Comparison of ENCODE assay signal across 9 mouse cellular contexts in the genomic region with DNA sequence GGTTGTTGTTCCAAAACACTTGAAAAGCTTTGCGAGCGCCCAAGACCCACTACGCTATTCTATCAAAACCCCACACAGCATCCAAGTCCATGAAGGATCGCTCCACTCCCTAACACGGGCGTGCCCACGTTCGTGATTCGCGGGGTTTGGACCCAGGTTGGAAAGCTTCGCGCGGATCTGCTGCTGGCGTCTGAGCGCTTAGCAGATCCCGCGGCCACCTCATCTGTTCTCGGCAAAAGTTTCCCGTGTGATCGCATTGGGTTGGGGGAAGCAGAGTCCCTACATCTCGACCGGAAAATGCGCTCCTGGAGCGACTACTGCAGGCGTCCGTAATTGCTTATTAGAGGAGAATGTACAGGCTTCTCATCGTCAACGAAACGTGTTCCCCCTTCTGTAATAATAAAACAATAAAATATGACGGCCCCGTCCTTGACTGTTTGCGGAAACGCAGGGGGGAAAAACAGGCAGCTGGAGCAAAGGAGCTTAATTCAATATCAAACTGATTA. TPM values are rescaled to one million over a fixed set of nuclear protein-coding genes. Genes with fewer than 3 reads are reported as not detected.
DNase-seq lines count a peak whose midpoint lies in the region; ATAC-seq lines count a peak whose summit lies in the region.
"Had no signal": no experiment of that assay in that cellular context is flagged by ENCODE, and none has a peak within 500 bp of the region (broad histone marks: within the 10 kb centered on the region; RNA-seq: fewer than 3 reads in every experiment).

No protein-coding gene starts in this region.

- no peak overlapping the region for H3K9ac ChIP-seq in embryonic facial prominence, embryonic 14.5 days (ENCODE audit: low read depth, low read length)

- H3K36me3 ChIP-seq in embryonic facial prominence, embryonic 14.5 days (ENCODE audit: control insufficient read depth, insufficient read depth, low read length): no peaks in the 10 kb centered on the region

- peak overlapping the region; percentile 69 for H3K4me2 ChIP-seq in embryonic facial prominence, embryonic 14.5 days (ENCODE audit: low read depth, low read length)

- no peak overlapping the region for H3K27ac ChIP-seq in embryonic facial prominence, embryonic 14.5 days (replicated peaks; ENCODE audit: low read depth, low read length)

- intact Hi-C loops in left cerebral cortex, postnatal 4 days (cut with DNase I): no loop called here

- DNase-seq in left cerebral cortex, postnatal 4 days: peak; percentile 43
- DNase-seq in left cerebral cortex, adult 8-10 months (ENCODE audit: low spot score in 2 of 2): no peak
- no peak for DNase-seq in embryonic facial prominence, embryonic 14.5 days (ENCODE audit: low spot score)
- peak; percentile 68 for DNase-seq in retina, postnatal 1 day
- DNase-seq in thymus, postnatal 36 days: no peak
- DNase-seq in ovary, adult 18-20 months (ENCODE audit: low spot score): no peak

- ATAC-seq in embryonic facial prominence, embryonic 14.5 days (ENCODE audit: low read depth): no peak
- peak; percentile 21 for ATAC-seq in inflammation-experienced regulatory T-cells, adult 6 months
- ATAC-seq in erythroid progenitor cell, adult 5-6 weeks (replicated peaks; ENCODE audit: low FRiP score, poor library complexity, severe bottlenecking): no peak

- under 1% methylated on average over 33 of the region's 33 CpGs for WGBS in embryonic facial prominence, embryonic 14.5 days

- H3K27me3 ChIP-seq in embryonic facial prominence, embryonic 14.5 days (replicated peaks; ENCODE audit: control insufficient read depth, insufficient read depth, low read length): peaks cover 89% of the 10 kb centered on the region

- peaks cover 14% of the 10 kb centered on the region; the same call in 1 of the 2 replicates for H3K4me1 ChIP-seq in embryonic facial prominence, embryonic 14.5 days (ENCODE audit: control insufficient read depth, insufficient read depth, low read length)

- H3K4me3 ChIP-seq in embryonic facial prominence, embryonic 14.5 days (ENCODE audit: low read depth, low read length): peak overlapping the region; percentile 45

- H3K9me3 ChIP-seq in embryonic facial prominence, embryonic 14.5 days (ENCODE audit: control insufficient read depth, low read length): no peaks in the 10 kb centered on the region

RNA-seq across cellular contexts. Expression of gene Eomes, which starts 1.2 kb away (rescaled TPM):
- total RNA-seq in left cerebral cortex, postnatal 4 days (2021): 1 to 10 TPM; 1.2 to 3.2 TPM
- total RNA-seq in left cerebral cortex, adult 8-10 months (2022): 1 to 10 TPM in 1 of 4 experiments, under 1 TPM in 3; 0.18 to 1.0 (median 0.32) TPM
- 0.07 and 0.08 TPM in 2 replicates for polyA plus RNA-seq in embryonic facial prominence, embryonic 14.5 days (2014; fragmentation: Nextera tagmentation; extraction: Ambion mirVana)
- 10 to 100 TPM in 1 of 3 experiments, under 1 TPM in 2; 0.16 to 10.9 (median 0.62) TPM for polyA plus RNA-seq in inflammation-experienced regulatory T-cells, adult 6 months (2017; shearing (Covaris generic))
- total RNA-seq in erythroid progenitor cell, adult 5-6 weeks (2015; ENCODE audit: low replicate concordance): 1.3 and 2.2 TPM in 2 replicates
- 0.30 TPM in 1 of 2 replicates, not detected in the other for total RNA-seq in erythroid progenitor cell, adult 5-6 weeks (2017; ENCODE audit: low replicate concordance)
- polyA plus RNA-seq: liver, embryonic 16.5 days had no signal

RNA-seq across cellular contexts. Expression of gene Golga4, which starts 29.2 kb away (rescaled TPM):
- total RNA-seq in left cerebral cortex, postnatal 4 days (2021): 10 to 100 TPM; 79.6 to 81.9 TPM
- 100 to 1,000 TPM in 2 of 4 experiments, 10 to 100 TPM in 2; 97.1 to 109 (median 99.4) TPM for total RNA-seq in left cerebral cortex, adult 8-10 months (2022)
- polyA plus RNA-seq in embryonic facial prominence, embryonic 14.5 days (2014; fragmentation: Nextera tagmentation; extraction: Ambion mirVana): 48.5 and 52.2 TPM in 2 replicates
- 10 to 100 TPM; 19.4 to 33.8 (median 29.9) TPM for polyA plus RNA-seq in inflammation-experienced regulatory T-cells, adult 6 months (2017; shearing (Covaris generic))
- total RNA-seq in erythroid progenitor cell, adult 5-6 weeks (2015; ENCODE audit: low replicate concordance): 21.8 and 25.2 TPM in 2 replicates
- 38.1 and 42.6 TPM in 2 replicates for total RNA-seq in erythroid progenitor cell, adult 5-6 weeks (2017; ENCODE audit: low replicate concordance)

Comparison
In these comparisons a context has a peak if more than half of its experiments do, and no peak if none do; other contexts are left out.
1. DNase-seq: peak in left cerebral cortex, postnatal 4 days (single experiment) and retina, postnatal 1 day (single experiment); none in left cerebral cortex, adult 8-10 months (0 of 2), embryonic facial prominence, embryonic 14.5 days (single experiment), thymus, postnatal 36 days (0 of 2) and ovary, adult 18-20 months (single experiment).